Mouse (Mus musculus) lung, postnatal 0 days (tissue): ENCODE measurements around the gene Prim2. TPM values are rescaled to one million over a fixed set of nuclear protein-coding genes. Genes with fewer than 3 reads are reported as not detected.

ENCODE experiments used
- ATAC-seq: fragments of 200-750 bp; cut with Nextera tagmentation; 2 replicates; pipeline ENCODE4 v1.8.0; 2017; ENCODE audit warnings: moderate library complexity
- DNase-seq: peaks from one replicate; pipeline ENCODE4 v3.0.0-alpha.2; 2016; ENCODE audit warnings: low spot score
- H3K27ac ChIP-seq: fragments of 300-500 bp; sonication (generic); 2 replicates; pipeline ENCODE4 v1.5.1; 2014; ENCODE audit warnings: antibody characterized with exemption, mild to moderate bottlenecking, low read length, mixed read lengths
- H3K27me3 ChIP-seq: fragments of 300-500 bp; sonication (generic); replicated peaks from 2 replicates; pipeline ENCODE4 v1.6.1; 2014; ENCODE audit warnings: low read length, mixed read lengths; ENCODE audit not compliant: insufficient read depth
- H3K36me3 ChIP-seq: fragments of 300-500 bp; sonication (generic); 2 replicates; pipeline ENCODE4 v1.6.1; 2014; ENCODE audit warnings: low read length, mixed read lengths; ENCODE audit not compliant: insufficient read depth
- H3K4me1 ChIP-seq: fragments of 300-500 bp; sonication (generic); 2 replicates; pipeline ENCODE4 v1.6.1; 2014; ENCODE audit warnings: antibody characterized with exemption, low read depth, low read length, mixed read lengths; ENCODE audit not compliant: insufficient read depth
- H3K4me2 ChIP-seq: fragments of 300-500 bp; sonication (generic); replicated peaks from 2 replicates; pipeline ENCODE4 v1.6.1; 2014; ENCODE audit warnings: low read depth, mild to moderate bottlenecking, low read length, moderate library complexity, mixed read lengths
- H3K4me3 ChIP-seq: fragments of 300-500 bp; sonication (generic); 2 replicates; pipeline ENCODE4 v1.5.1; 2014; ENCODE audit warnings: low read depth, low read length
- H3K9ac ChIP-seq: fragments of 300-500 bp; sonication (generic); replicated peaks from 2 replicates; pipeline ENCODE4 v1.6.1; 2014; ENCODE audit warnings: low read depth, mild to moderate bottlenecking
- H3K9me3 ChIP-seq: fragments of 300-500 bp; sonication (generic); 2 replicates; pipeline ENCODE4 v1.6.1; 2016; ENCODE audit warnings: low read length, mixed read lengths
- CTCF ChIP-seq: IDR thresholded peaks from 2 replicates; pipeline ENCODE4 v1.5.1; 2016; ENCODE audit warnings: antibody characterized with exemption, mild to moderate bottlenecking
- EP300 ChIP-seq: IDR thresholded peaks from 2 replicates; pipeline ENCODE4 v1.6.1; 2016; ENCODE audit warnings: antibody characterized with exemption, mild to moderate bottlenecking, control low read depth
- WGBS: fragments of 180-500 bp; shearing (Covaris S2); extraction: QIAGEN DNeasy Blood & Tissue Kit; methylation state at CpG from one replicate; pipeline ENCODE4 v1.1.7; 2014; 5-methylcytosine and 5-hydroxymethylcytosine counted together
- polyA plus RNA-seq: library from polyadenylated mRNA; unstranded; fragments of >200 nt; fragmentation: Nextera tagmentation; extraction: Ambion mirVana; gene quantifications from 2 replicates; pipeline ENCODE4 v1.2.1, GENCODE M21; 2015

Prim2 gene
- polyA plus RNA-seq, 1 experiment from 2014 or later, result 7.1 TPM

DNA sequence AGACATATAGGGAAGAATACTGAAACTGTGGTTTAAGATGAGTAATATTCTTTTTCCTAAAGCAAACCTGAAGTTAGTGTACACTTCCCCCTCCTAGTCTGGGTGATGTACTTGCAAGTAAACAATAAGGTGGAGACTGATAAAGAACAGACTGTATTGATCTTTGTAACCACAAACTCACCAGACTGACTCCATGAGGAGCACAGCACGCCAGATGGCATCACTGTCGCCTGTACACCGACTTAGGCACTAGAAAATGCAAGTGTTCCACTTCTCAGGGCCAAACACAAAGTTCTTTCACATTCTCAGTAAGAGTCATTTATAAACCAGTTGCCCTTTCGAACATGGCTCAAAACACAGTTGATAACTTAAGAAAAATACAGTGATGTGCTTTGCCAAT is 170.0 kb downstream of the Prim2 start:
- Histone ChIP-seq H3K9me3 (no peaks in the 10 kb centered on the region), H3K27me3 (no peaks in the 10 kb centered on the region), H3K27ac (no peak overlapping the region), H3K4me2 (no peak overlapping the region), H3K4me3 (no peak overlapping the region), H3K9ac (no peak overlapping the region), H3K36me3 (no peaks in the 10 kb centered on the region), H3K4me1 (no peaks in the 10 kb centered on the region)
- DNase-seq (no peak), ATAC-seq (no peak)
- 73% methylated on average over 4 of the region's 4 CpGs for WGBS
- no peak for TF ChIP-seq EP300
- no peak for TF ChIP-seq CTCF

DNA sequence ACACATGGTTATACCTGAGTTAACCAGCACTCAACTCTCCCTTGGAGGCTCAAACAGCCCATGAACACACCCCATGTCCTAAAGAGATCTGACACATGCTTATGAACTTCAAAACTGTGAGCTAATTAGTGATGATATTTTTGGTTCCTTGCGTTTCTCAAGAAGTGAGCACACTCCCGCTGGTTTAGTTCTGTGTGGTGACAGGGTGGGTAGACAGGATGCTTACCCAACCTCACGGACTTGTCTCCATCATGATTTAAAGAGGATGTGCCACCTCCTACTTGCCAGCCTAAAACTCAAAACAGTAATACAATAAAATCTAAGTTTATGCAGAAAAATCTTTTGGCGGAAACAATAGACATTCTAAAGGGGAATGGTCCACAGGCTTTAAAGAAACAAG is 173.5 kb downstream of the Prim2 start:
- H3K27me3 ChIP-seq, result no peaks in the 10 kb centered on the region
- no peak overlapping the region for H3K27ac ChIP-seq
- H3K4me1 ChIP-seq, result no peaks in the 10 kb centered on the region
- no peak overlapping the region for H3K9ac ChIP-seq
- ATAC-seq (no peak), DNase-seq (no peak)
- H3K36me3 ChIP-seq, result no peaks in the 10 kb centered on the region
- no peaks in the 10 kb centered on the region for H3K9me3 ChIP-seq
- TF ChIP-seq CTCF (no peak), EP300 (no peak)
- 72% methylated on average over 4 of the region's 4 CpGs for WGBS
- H3K4me2 ChIP-seq, result no peak overlapping the region
- no peak overlapping the region for H3K4me3 ChIP-seq

DNA sequence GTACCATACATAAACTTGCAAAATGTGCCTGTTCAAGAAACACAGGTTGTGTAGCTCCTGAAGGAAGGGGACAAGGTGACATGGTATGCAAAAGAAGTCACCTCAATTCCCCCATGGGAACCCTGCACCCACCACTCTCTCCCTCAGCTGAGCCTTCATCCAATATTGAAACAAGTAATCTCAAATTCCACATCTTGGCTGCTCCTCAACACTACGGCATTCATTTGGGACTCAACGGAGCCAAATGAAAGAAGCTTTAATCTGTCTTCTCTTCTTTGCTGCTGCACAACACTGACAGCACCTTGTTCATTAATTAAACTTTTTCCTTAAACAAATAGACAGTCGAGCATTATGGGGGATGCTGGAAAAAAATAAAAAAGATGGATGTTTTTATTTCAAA is 174.0 kb downstream of the Prim2 start:
- H3K4me1 ChIP-seq, result no peaks in the 10 kb centered on the region
- H3K27me3 ChIP-seq, result no peaks in the 10 kb centered on the region
- H3K27ac ChIP-seq, result no peak overlapping the region
- H3K4me3 ChIP-seq, result no peak overlapping the region
- H3K36me3 ChIP-seq, result no peaks in the 10 kb centered on the region
- 49% methylated on average over 3 of the region's 3 CpGs for WGBS
- no peaks in the 10 kb centered on the region for H3K9me3 ChIP-seq
- no peak for TF ChIP-seq EP300
- TF ChIP-seq CTCF, result no peak
- H3K4me2 ChIP-seq, result no peak overlapping the region
- ATAC-seq (no peak), DNase-seq (no peak)
- H3K9ac ChIP-seq, result no peak overlapping the region

DNA sequence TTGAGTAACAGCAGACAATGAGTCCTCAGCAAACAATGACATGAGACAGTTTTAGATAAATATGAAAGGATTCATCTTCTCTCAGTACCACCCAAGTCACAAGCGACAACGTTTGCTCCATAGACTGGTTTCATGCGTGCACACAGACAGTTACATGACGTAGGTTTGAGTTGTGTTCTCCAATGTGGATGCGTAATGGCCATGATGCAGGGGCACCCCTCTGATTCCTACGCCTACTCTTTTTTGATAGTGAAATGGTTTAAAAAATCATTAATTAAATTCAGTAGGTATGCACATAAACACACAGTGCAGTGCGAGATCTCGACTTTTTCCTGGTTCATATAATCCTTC is 174.4 kb downstream of the Prim2 start:
- no peaks in the 10 kb centered on the region for H3K9me3 ChIP-seq
- 86% methylated on average over 8 of the region's 8 CpGs for WGBS

DNA sequence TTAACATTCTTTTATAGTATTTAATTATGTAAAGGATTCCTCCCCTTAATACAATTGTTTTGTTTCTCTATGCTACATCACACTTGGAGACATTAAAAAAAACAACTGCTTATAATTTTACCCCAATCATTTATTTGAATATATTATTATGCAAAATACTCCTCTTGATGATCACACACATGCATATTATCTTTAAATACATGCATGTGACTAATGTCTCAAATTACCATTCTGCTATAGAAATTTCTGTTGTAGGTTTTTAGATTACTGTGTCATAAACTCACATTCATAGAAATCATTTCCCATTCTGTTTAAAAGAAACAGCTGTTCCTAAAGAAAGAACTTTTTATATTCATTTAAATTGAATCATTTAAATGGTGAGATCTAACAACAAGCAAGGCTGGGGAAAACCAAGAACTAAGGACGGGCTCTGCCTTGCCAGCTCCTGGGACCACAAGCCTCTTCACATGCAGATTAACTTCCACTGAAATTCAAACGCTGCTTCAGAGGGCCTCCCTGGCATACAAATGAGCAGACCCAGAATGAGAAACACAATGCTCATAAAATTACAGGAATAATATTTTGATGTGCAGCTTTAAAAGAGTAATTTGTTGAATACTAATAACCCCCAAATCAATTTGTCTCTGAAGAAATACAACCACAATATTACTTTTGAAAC is 174.9 kb downstream of the Prim2 start:
- no peak for ATAC-seq
- no peak for TF ChIP-seq CTCF
- no peak for TF ChIP-seq EP300
- 66% methylated on average over 2 of the region's 2 CpGs for WGBS

More for the DNA sequence above, 174.4 kb downstream of the Prim2 start:
- H3K9ac ChIP-seq, result no peak overlapping the region
- H3K27ac ChIP-seq, result no peak overlapping the region
- DNase-seq (no peak), ATAC-seq (no peak)
- no peak overlapping the region for H3K4me3 ChIP-seq
- H3K36me3 ChIP-seq, result no peaks in the 10 kb centered on the region
- no peak for TF ChIP-seq EP300
- no peak for TF ChIP-seq CTCF
- H3K27me3 ChIP-seq, result no peaks in the 10 kb centered on the region
- no peak overlapping the region for H3K4me2 ChIP-seq
- H3K4me1 ChIP-seq, result no peaks in the 10 kb centered on the region

DNA sequence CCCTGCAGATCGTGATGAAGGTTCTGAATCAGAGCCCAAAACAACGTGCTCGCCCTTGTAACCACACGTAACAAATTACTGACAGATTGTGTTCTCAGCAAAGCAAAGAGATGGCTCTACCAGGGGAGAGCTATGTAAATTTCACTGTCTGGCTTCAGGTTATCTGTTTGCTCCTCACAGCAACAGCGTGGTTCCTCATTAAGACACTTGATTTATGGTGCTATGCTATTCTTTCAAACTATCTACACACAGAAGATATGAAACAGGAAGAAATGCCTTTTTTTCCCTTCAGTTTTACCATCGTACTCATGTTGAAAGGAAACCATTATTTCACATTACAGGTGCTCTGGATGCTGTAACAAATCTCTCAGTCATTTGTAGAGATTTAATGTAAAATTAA is 179.4 kb downstream of the Prim2 start:
- no peak overlapping the region for H3K4me3 ChIP-seq
- H3K27me3 ChIP-seq, result no peaks in the 10 kb centered on the region
- H3K9me3 ChIP-seq, result no peaks in the 10 kb centered on the region
- TF ChIP-seq EP300, result no peak
- no peak for TF ChIP-seq CTCF
- no peaks in the 10 kb centered on the region for H3K4me1 ChIP-seq
- H3K9ac ChIP-seq, result no peak overlapping the region
- 60% methylated on average over 6 of the region's 6 CpGs for WGBS
- no peak for ATAC-seq
- no peak overlapping the region for H3K4me2 ChIP-seq
- no peak overlapping the region for H3K27ac ChIP-seq
- no peak for DNase-seq
- no peaks in the 10 kb centered on the region for H3K36me3 ChIP-seq

More for the DNA sequence above, 174.9 kb downstream of the Prim2 start:
- Histone ChIP-seq H3K36me3 (no peaks in the 10 kb centered on the region), H3K9me3 (no peaks in the 10 kb centered on the region), H3K4me3 (no peak overlapping the region), H3K27me3 (no peaks in the 10 kb centered on the region), H3K4me1 (no peaks in the 10 kb centered on the region), H3K27ac (no peak overlapping the region), H3K4me2 (no peak overlapping the region), H3K9ac (no peak overlapping the region)
- no peak for DNase-seq

DNA sequence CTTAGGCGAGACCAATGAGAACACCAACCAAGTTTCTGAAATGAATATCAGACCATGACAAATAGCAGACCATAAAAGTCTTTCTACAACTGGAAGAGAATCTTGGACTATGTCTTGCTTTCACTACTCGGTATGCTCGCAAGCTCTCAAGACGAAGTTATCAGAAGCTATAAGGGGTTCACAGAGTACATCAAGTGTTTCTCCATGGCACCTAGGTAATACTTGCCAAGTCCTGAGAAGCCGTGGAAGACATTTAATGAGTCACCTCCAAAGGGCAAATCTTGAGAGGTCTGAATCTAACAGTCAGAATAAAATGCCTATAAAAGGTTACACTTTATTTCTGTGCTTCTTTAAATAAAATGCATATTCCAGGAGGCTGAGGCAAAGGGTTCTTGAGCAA is 181.2 kb downstream of the Prim2 start:
- no peak overlapping the region for H3K9ac ChIP-seq
- peak; percentile 89 for ATAC-seq
- no peak overlapping the region for H3K4me2 ChIP-seq
- DNase-seq, result peak; percentile 70
- H3K4me3 ChIP-seq, result no peak overlapping the region
- no peaks in the 10 kb centered on the region for H3K4me1 ChIP-seq
- 77% methylated on average over 5 of the region's 5 CpGs for WGBS
- no peak overlapping the region for H3K27ac ChIP-seq
- TF ChIP-seq CTCF (no peak), EP300 (peak; percentile 57)
- H3K36me3 ChIP-seq, result no peaks in the 10 kb centered on the region
- no peaks in the 10 kb centered on the region for H3K9me3 ChIP-seq
- H3K27me3 ChIP-seq, result no peaks in the 10 kb centered on the region
